Mouse (Mus musculus): ENCODE data around the gene Ano2. TPM values are rescaled to one million over a fixed set of nuclear protein-coding genes. Genes with fewer than 3 reads are reported as not detected.

Ano2 gene
- polyA plus RNA-seq, 1 experiment from 2014 or later = 0.27 TPM

GRCm38 (mm10) chr6:125868516-125868915 is 178.3 kb downstream of the Ano2 start:
- Histone ChIP-seq H3K27ac (ENCODE audit: low read depth, low read length) (no peak overlapping the region), H3K4me3 (ENCODE audit: low read length) (no peak overlapping the region), H3K27me3 (ENCODE audit: control insufficient read depth, insufficient read depth, low read length) (no peaks in the 10 kb centered on the region), H3K36me3 (ENCODE audit: control insufficient read depth, insufficient read depth, low read length) (no peaks in the 10 kb centered on the region), H3K9me3 (ENCODE audit: control insufficient read depth, low read length) (no peaks in the 10 kb centered on the region), H3K9ac (ENCODE audit: low read depth, low read length) (no peak overlapping the region), H3K4me2 (replicated peaks; ENCODE audit: low read depth, low read length) (no peak overlapping the region), H3K4me1 (ENCODE audit: control insufficient read depth, insufficient read depth, low read length) (no peaks in the 10 kb centered on the region)
- 29% methylated on average over 2 of the region's 2 CpGs for WGBS
- no peak for ATAC-seq (ENCODE audit: low FRiP score, low TSS enrichment)

GRCm38 (mm10) chr6:125871482-125871881 is 181.3 kb downstream of the Ano2 start:
- H3K36me3 ChIP-seq (ENCODE audit: control insufficient read depth, insufficient read depth, low read length) = no peaks in the 10 kb centered on the region
- no peaks in the 10 kb centered on the region for H3K4me1 ChIP-seq (ENCODE audit: control insufficient read depth, insufficient read depth, low read length)
- no peaks in the 10 kb centered on the region for H3K9me3 ChIP-seq (ENCODE audit: control insufficient read depth, low read length)
- H3K27ac ChIP-seq (ENCODE audit: low read depth, low read length) = no peak overlapping the region
- no peak for ATAC-seq (ENCODE audit: low FRiP score, low TSS enrichment)
- WGBS = 92% methylated on average over 4 of the region's 4 CpGs
- no peak overlapping the region for H3K4me3 ChIP-seq (ENCODE audit: low read length)
- no peak overlapping the region for H3K4me2 ChIP-seq (replicated peaks; ENCODE audit: low read depth, low read length)
- no peaks in the 10 kb centered on the region for H3K27me3 ChIP-seq (ENCODE audit: control insufficient read depth, insufficient read depth, low read length)
- no peak overlapping the region for H3K9ac ChIP-seq (ENCODE audit: low read depth, low read length)

- Histone ChIP-seq H3K4me3 (ENCODE audit: low read length) (no peak overlapping the region), H3K36me3 (ENCODE audit: control insufficient read depth, insufficient read depth, low read length) (no peaks in the 10 kb centered on the region), H3K4me2 (replicated peaks; ENCODE audit: low read depth, low read length) (no peak overlapping the region), H3K9me3 (ENCODE audit: control insufficient read depth, low read length) (no peaks in the 10 kb centered on the region), H3K9ac (ENCODE audit: low read depth, low read length) (no peak overlapping the region), H3K4me1 (ENCODE audit: control insufficient read depth, insufficient read depth, low read length) (no peaks in the 10 kb centered on the region), H3K27ac (ENCODE audit: low read depth, low read length) (no peak overlapping the region), H3K27me3 (ENCODE audit: control insufficient read depth, insufficient read depth, low read length) (no peaks in the 10 kb centered on the region)
- no peak for ATAC-seq (ENCODE audit: low FRiP score, low TSS enrichment)
- WGBS = 89% methylated on average over 6 of the region's 6 CpGs
These were observed 184.5 kb downstream of the Ano2 start for GRCm38 (mm10) chr6:125874742-125875141.

GRCm38 (mm10) chr6:125876884-125877283 is 186.7 kb downstream of the Ano2 start:
- Histone ChIP-seq H3K4me3 (ENCODE audit: low read length) (no peak overlapping the region), H3K4me1 (ENCODE audit: control insufficient read depth, insufficient read depth, low read length) (no peaks in the 10 kb centered on the region), H3K27ac (ENCODE audit: low read depth, low read length) (no peak overlapping the region), H3K4me2 (replicated peaks; ENCODE audit: low read depth, low read length) (no peak overlapping the region), H3K36me3 (ENCODE audit: control insufficient read depth, insufficient read depth, low read length) (no peaks in the 10 kb centered on the region), H3K9ac (ENCODE audit: low read depth, low read length) (no peak overlapping the region), H3K27me3 (ENCODE audit: control insufficient read depth, insufficient read depth, low read length) (no peaks in the 10 kb centered on the region), H3K9me3 (ENCODE audit: control insufficient read depth, low read length) (no peaks in the 10 kb centered on the region)
- no peak for ATAC-seq (ENCODE audit: low FRiP score, low TSS enrichment)
- 82% methylated on average over 1 of the region's 1 CpGs for WGBS

GRCm38 (mm10) chr6:125878671-125879070 is 188.5 kb downstream of the Ano2 start:
- no peaks in the 10 kb centered on the region for H3K4me1 ChIP-seq (ENCODE audit: control insufficient read depth, insufficient read depth, low read length)
- H3K4me2 ChIP-seq (replicated peaks; ENCODE audit: low read depth, low read length) = no peak overlapping the region
- no peaks in the 10 kb centered on the region for H3K9me3 ChIP-seq (ENCODE audit: control insufficient read depth, low read length)
- WGBS = 80% methylated on average over 2 of the region's 2 CpGs
- no peaks in the 10 kb centered on the region for H3K27me3 ChIP-seq (ENCODE audit: control insufficient read depth, insufficient read depth, low read length)
- H3K9ac ChIP-seq (ENCODE audit: low read depth, low read length) = no peak overlapping the region
- no peak overlapping the region for H3K4me3 ChIP-seq (ENCODE audit: low read length)
- no peaks in the 10 kb centered on the region for H3K36me3 ChIP-seq (ENCODE audit: control insufficient read depth, insufficient read depth, low read length)
- ATAC-seq (ENCODE audit: low FRiP score, low TSS enrichment) = no peak
- H3K27ac ChIP-seq (ENCODE audit: low read depth, low read length) = no peak overlapping the region

GRCm38 (mm10) chr6:125879306-125879705 is 189.1 kb downstream of the Ano2 start:
- no peak overlapping the region for H3K4me2 ChIP-seq (replicated peaks; ENCODE audit: low read depth, low read length)
- no peak overlapping the region for H3K4me3 ChIP-seq (ENCODE audit: low read length)
- no peaks in the 10 kb centered on the region for H3K4me1 ChIP-seq (ENCODE audit: control insufficient read depth, insufficient read depth, low read length)
- H3K9me3 ChIP-seq (ENCODE audit: control insufficient read depth, low read length) = no peaks in the 10 kb centered on the region
- whole genome bisulfite sequencing = 94% methylated on average over 7 of the region's 7 CpGs
- H3K9ac ChIP-seq (ENCODE audit: low read depth, low read length) = no peak overlapping the region
- no peak for ATAC-seq (ENCODE audit: low FRiP score, low TSS enrichment)
- no peak overlapping the region for H3K27ac ChIP-seq (ENCODE audit: low read depth, low read length)
- H3K36me3 ChIP-seq (ENCODE audit: control insufficient read depth, insufficient read depth, low read length) = no peaks in the 10 kb centered on the region
- no peaks in the 10 kb centered on the region for H3K27me3 ChIP-seq (ENCODE audit: control insufficient read depth, insufficient read depth, low read length)

- Histone ChIP-seq H3K4me3 (ENCODE audit: low read length) (no peak overlapping the region), H3K9ac (ENCODE audit: low read depth, low read length) (no peak overlapping the region), H3K27me3 (ENCODE audit: control insufficient read depth, insufficient read depth, low read length) (no peaks in the 10 kb centered on the region), H3K4me2 (replicated peaks; ENCODE audit: low read depth, low read length) (no peak overlapping the region), H3K4me1 (ENCODE audit: control insufficient read depth, insufficient read depth, low read length) (no peaks in the 10 kb centered on the region), H3K9me3 (ENCODE audit: control insufficient read depth, low read length) (no peaks in the 10 kb centered on the region), H3K36me3 (ENCODE audit: control insufficient read depth, insufficient read depth, low read length) (no peaks in the 10 kb centered on the region), H3K27ac (ENCODE audit: low read depth, low read length) (no peak overlapping the region)
- 96% methylated on average over 1 of the region's 1 CpGs for WGBS
- ATAC-seq (ENCODE audit: low FRiP score, low TSS enrichment) = no peak
These were observed 198.4 kb downstream of the Ano2 start for GRCm38 (mm10) chr6:125888596-125888995.

GRCm38 (mm10) chr6:125894340-125894739 is 204.1 kb downstream of the Ano2 start:
- no peak for ATAC-seq (ENCODE audit: low FRiP score, low TSS enrichment)
- Histone ChIP-seq H3K9me3 (ENCODE audit: control insufficient read depth, low read length) (no peaks in the 10 kb centered on the region), H3K4me1 (ENCODE audit: control insufficient read depth, insufficient read depth, low read length) (no peaks in the 10 kb centered on the region), H3K36me3 (ENCODE audit: control insufficient read depth, insufficient read depth, low read length) (no peaks in the 10 kb centered on the region), H3K9ac (ENCODE audit: low read depth, low read length) (no peak overlapping the region), H3K27ac (ENCODE audit: low read depth, low read length) (no peak overlapping the region), H3K4me3 (ENCODE audit: low read length) (no peak overlapping the region), H3K4me2 (replicated peaks; ENCODE audit: low read depth, low read length) (no peak overlapping the region), H3K27me3 (ENCODE audit: control insufficient read depth, insufficient read depth, low read length) (no peaks in the 10 kb centered on the region)
- WGBS = 88% methylated on average over 3 of the region's 3 CpGs

- H3K4me2 ChIP-seq (replicated peaks; ENCODE audit: low read depth, low read length) = no peak overlapping the region
- no peak overlapping the region for H3K9ac ChIP-seq (ENCODE audit: low read depth, low read length)
- no peaks in the 10 kb centered on the region for H3K36me3 ChIP-seq (ENCODE audit: control insufficient read depth, insufficient read depth, low read length)
- H3K4me1 ChIP-seq (ENCODE audit: control insufficient read depth, insufficient read depth, low read length) = no peaks in the 10 kb centered on the region
- no peak for ATAC-seq (ENCODE audit: low FRiP score, low TSS enrichment)
- 77% methylated on average over 9 of the region's 9 CpGs for WGBS
- no peaks in the 10 kb centered on the region for H3K27me3 ChIP-seq (ENCODE audit: control insufficient read depth, insufficient read depth, low read length)
- no peaks in the 10 kb centered on the region for H3K9me3 ChIP-seq (ENCODE audit: control insufficient read depth, low read length)
- no peak overlapping the region for H3K4me3 ChIP-seq (ENCODE audit: low read length)
- H3K27ac ChIP-seq (ENCODE audit: low read depth, low read length) = no peak overlapping the region
These were observed 224.2 kb downstream of the Ano2 start for GRCm38 (mm10) chr6:125914446-125914845.

- Histone ChIP-seq H3K36me3 (ENCODE audit: control insufficient read depth, insufficient read depth, low read length) (no peaks in the 10 kb centered on the region), H3K4me2 (replicated peaks; ENCODE audit: low read depth, low read length) (no peak overlapping the region), H3K9ac (ENCODE audit: low read depth, low read length) (no peak overlapping the region), H3K27ac (ENCODE audit: low read depth, low read length) (no peak overlapping the region), H3K9me3 (ENCODE audit: control insufficient read depth, low read length) (no peaks in the 10 kb centered on the region), H3K4me1 (ENCODE audit: control insufficient read depth, insufficient read depth, low read length) (no peaks in the 10 kb centered on the region), H3K27me3 (ENCODE audit: control insufficient read depth, insufficient read depth, low read length) (no peaks in the 10 kb centered on the region), H3K4me3 (ENCODE audit: low read length) (no peak overlapping the region)
- ATAC-seq (ENCODE audit: low FRiP score, low TSS enrichment) = no peak
- 71% methylated on average over 3 of the region's 3 CpGs for WGBS
These were observed 232.5 kb downstream of the Ano2 start for GRCm38 (mm10) chr6:125922746-125923145.
